Mouse (Mus musculus) hindbrain, embryonic 14.5 days (tissue): ENCODE data around the gene Pigc. TPM values are rescaled to one million over a fixed set of nuclear protein-coding genes. Genes with fewer than 3 reads are reported as not detected.

Experiments
- ATAC-seq: fragments of 200-750 bp; cut with Nextera tagmentation; 2 replicates; pipeline ENCODE4 v1.8.0; 2017; ENCODE audit warnings: moderate number of reproducible peaks, mild to moderate bottlenecking, moderate TSS enrichment, moderate library complexity; ENCODE audit not compliant: low FRiP score
- DNase-seq: peaks from one replicate; pipeline ENCODE4 v3.0.0-alpha.2; 2015; ENCODE audit warnings: low spot score
- H3K27ac ChIP-seq: fragments of 300-500 bp; sonication (generic); 2 replicates; pipeline ENCODE4 v1.5.1; 2014; ENCODE audit warnings: mild to moderate bottlenecking, moderate library complexity
- H3K27me3 ChIP-seq: fragments of 300-500 bp; sonication (generic); 2 replicates; pipeline ENCODE4 v1.6.1; 2014; ENCODE audit warnings: mild to moderate bottlenecking, low read length, mixed read lengths; ENCODE audit not compliant: control insufficient read depth, insufficient read depth
- H3K36me3 ChIP-seq: fragments of 300-500 bp; sonication (generic); replicated peaks from 2 replicates; pipeline ENCODE4 v1.6.1; 2014; ENCODE audit not compliant: control insufficient read depth, insufficient read depth
- H3K4me1 ChIP-seq: fragments of 300-500 bp; sonication (generic); replicated peaks from 2 replicates; pipeline ENCODE4 v1.6.1; 2014; ENCODE audit warnings: antibody characterized with exemption, low read length, mixed read lengths; ENCODE audit not compliant: control insufficient read depth, insufficient read depth
- H3K4me2 ChIP-seq: fragments of 300-500 bp; sonication (generic); replicated peaks from 2 replicates; pipeline ENCODE4 v1.6.1; 2014; ENCODE audit warnings: mild to moderate bottlenecking, moderate library complexity
- H3K4me3 ChIP-seq: fragments of 300-500 bp; sonication (generic); replicated peaks from 2 replicates; pipeline ENCODE4 v1.5.1; 2014; ENCODE audit warnings: mild to moderate bottlenecking, low read length
- H3K9ac ChIP-seq: fragments of 300-500 bp; sonication (generic); 2 replicates; pipeline ENCODE4 v1.6.1; 2014
- H3K9me3 ChIP-seq: fragments of 300-500 bp; sonication (generic); 2 replicates; pipeline ENCODE4 v1.6.1; 2016; ENCODE audit warnings: low read length; ENCODE audit not compliant: control insufficient read depth
- WGBS: fragments of 180-500 bp; shearing (Covaris S2); extraction: QIAGEN DNeasy Blood & Tissue Kit; methylation state at CpG from one replicate; pipeline ENCODE4 v1.1.7; 2014; 5-methylcytosine and 5-hydroxymethylcytosine counted together
- polyA plus RNA-seq: library from polyadenylated mRNA; unstranded; fragments of >200 nt; fragmentation: Nextera tagmentation; extraction: Ambion mirVana; gene quantifications from 2 replicates; pipeline ENCODE4 v1.2.1, GENCODE M21; 2014

The Pigc gene
- polyA plus RNA-seq, 1 experiment from 2014 or later, result 34.5 TPM

GRCm38 (mm10) chr1:161932286-161932685 is 36.7 kb upstream of the Pigc start:
- no peak for ATAC-seq

GRCm38 (mm10) chr1:161942082-161942481 is 26.9 kb upstream of the Pigc start:
- Histone ChIP-seq H3K9ac (no peak overlapping the region), H3K9me3 (no peaks in the 10 kb centered on the region), H3K27me3 (no peaks in the 10 kb centered on the region), H3K27ac (no peak overlapping the region), H3K4me2 (no peak overlapping the region), H3K36me3 (no peaks in the 10 kb centered on the region), H3K4me1 (no peaks in the 10 kb centered on the region), H3K4me3 (no peak overlapping the region)
- no peak for DNase-seq
- 96% methylated on average over 2 of the region's 2 CpGs for WGBS
- ATAC-seq, result no peak

More at GRCm38 (mm10) chr1:161932286-161932685, 36.7 kb upstream of the Pigc start:
- Histone ChIP-seq H3K4me3 (no peak overlapping the region), H3K4me2 (no peak overlapping the region), H3K27ac (no peak overlapping the region), H3K9ac (no peak overlapping the region), H3K9me3 (no peaks in the 10 kb centered on the region), H3K36me3 (no peaks in the 10 kb centered on the region), H3K27me3 (no peaks in the 10 kb centered on the region), H3K4me1 (no peaks in the 10 kb centered on the region)
- 83% methylated on average over 4 of the region's 4 CpGs for WGBS
- no peak for DNase-seq

- Histone ChIP-seq H3K9me3 (no peaks in the 10 kb centered on the region), H3K36me3 (no peaks in the 10 kb centered on the region), H3K4me1 (no peaks in the 10 kb centered on the region), H3K27ac (no peak overlapping the region), H3K4me2 (no peak overlapping the region), H3K27me3 (no peaks in the 10 kb centered on the region), H3K4me3 (no peak overlapping the region), H3K9ac (no peak overlapping the region)
- ATAC-seq, result no peak
- no peak for DNase-seq
- 87% methylated on average over 5 of the region's 5 CpGs for WGBS
Measured at GRCm38 (mm10) chr1:161951009-161951779, 17.8 kb upstream of the Pigc start.

GRCm38 (mm10) chr1:161952599-161952998 is 16.4 kb upstream of the Pigc start:
- WGBS, result 63% methylated on average over 1 of the region's 1 CpGs
- no peak overlapping the region for H3K4me3 ChIP-seq
- H3K27ac ChIP-seq, result no peak overlapping the region
- H3K4me1 ChIP-seq, result no peaks in the 10 kb centered on the region
- H3K9me3 ChIP-seq, result no peaks in the 10 kb centered on the region
- no peak overlapping the region for H3K4me2 ChIP-seq
- no peak for ATAC-seq
- H3K27me3 ChIP-seq, result no peaks in the 10 kb centered on the region
- H3K9ac ChIP-seq, result no peak overlapping the region
- no peak for DNase-seq
- no peaks in the 10 kb centered on the region for H3K36me3 ChIP-seq

GRCm38 (mm10) chr1:161955846-161956245 is 13.1 kb upstream of the Pigc start:
- Histone ChIP-seq H3K4me1 (no peaks in the 10 kb centered on the region), H3K9me3 (no peaks in the 10 kb centered on the region), H3K27me3 (no peaks in the 10 kb centered on the region), H3K4me3 (no peak overlapping the region), H3K4me2 (no peak overlapping the region), H3K27ac (no peak overlapping the region), H3K9ac (no peak overlapping the region), H3K36me3 (no peaks in the 10 kb centered on the region)
- DNase-seq (no peak), ATAC-seq (no peak)
- 74% methylated on average over 5 of the region's 5 CpGs for WGBS

- no peak overlapping the region for H3K9ac ChIP-seq
- DNase-seq (no peak), ATAC-seq (no peak)
- H3K27me3 ChIP-seq, result no peaks in the 10 kb centered on the region
- no peak overlapping the region for H3K4me2 ChIP-seq
- H3K4me3 ChIP-seq, result no peak overlapping the region
- no peak overlapping the region for H3K27ac ChIP-seq
- no peaks in the 10 kb centered on the region for H3K4me1 ChIP-seq
- H3K36me3 ChIP-seq, result no peaks in the 10 kb centered on the region
- H3K9me3 ChIP-seq, result no peaks in the 10 kb centered on the region
- 86% methylated on average over 19 of the region's 19 CpGs for WGBS
Measured at GRCm38 (mm10) chr1:161957964-161958950, 10.7 kb upstream of the Pigc start.

GRCm38 (mm10) chr1:161962465-161963377 is 6.3 kb upstream of the Pigc start:
- H3K36me3 ChIP-seq, result no peaks in the 10 kb centered on the region
- H3K9ac ChIP-seq, result no peak overlapping the region
- peak; percentile 66; the same call in 1 of the 2 replicates for ATAC-seq
- no peaks in the 10 kb centered on the region for H3K9me3 ChIP-seq
- 58% methylated on average over 3 of the region's 3 CpGs for WGBS
- H3K27ac ChIP-seq, result no peak overlapping the region
- H3K27me3 ChIP-seq, result no peaks in the 10 kb centered on the region
- H3K4me2 ChIP-seq, result no peak overlapping the region
- DNase-seq, result no peak
- no peak overlapping the region for H3K4me3 ChIP-seq
- H3K4me1 ChIP-seq, result no peaks in the 10 kb centered on the region

- peaks cover 15% of the 10 kb centered on the region; the same call in 1 of the 2 replicates for H3K4me1 ChIP-seq
- H3K9me3 ChIP-seq, result no peaks in the 10 kb centered on the region
- H3K9ac ChIP-seq, result no peak overlapping the region
- no peak overlapping the region for H3K27ac ChIP-seq
- no peak overlapping the region for H3K4me3 ChIP-seq
- ATAC-seq (no peak), DNase-seq (no peak)
- H3K27me3 ChIP-seq, result no peaks in the 10 kb centered on the region
- 94% methylated on average over 2 of the region's 2 CpGs for WGBS
- H3K4me2 ChIP-seq, result no peak overlapping the region
- no peaks in the 10 kb centered on the region for H3K36me3 ChIP-seq
Measured at GRCm38 (mm10) chr1:161967936-161968335, 1.1 kb upstream of the Pigc start.
